Mouse (Mus musculus): ENCODE measurements around the gene Shc1. TPM values are rescaled to one million over a fixed set of nuclear protein-coding genes. Genes with fewer than 3 reads are reported as not detected.

Shc1 gene
- total and polyA plus RNA-seq, 3 experiments = 49.2 to 79.8 TPM; not detected in 1

DNA sequence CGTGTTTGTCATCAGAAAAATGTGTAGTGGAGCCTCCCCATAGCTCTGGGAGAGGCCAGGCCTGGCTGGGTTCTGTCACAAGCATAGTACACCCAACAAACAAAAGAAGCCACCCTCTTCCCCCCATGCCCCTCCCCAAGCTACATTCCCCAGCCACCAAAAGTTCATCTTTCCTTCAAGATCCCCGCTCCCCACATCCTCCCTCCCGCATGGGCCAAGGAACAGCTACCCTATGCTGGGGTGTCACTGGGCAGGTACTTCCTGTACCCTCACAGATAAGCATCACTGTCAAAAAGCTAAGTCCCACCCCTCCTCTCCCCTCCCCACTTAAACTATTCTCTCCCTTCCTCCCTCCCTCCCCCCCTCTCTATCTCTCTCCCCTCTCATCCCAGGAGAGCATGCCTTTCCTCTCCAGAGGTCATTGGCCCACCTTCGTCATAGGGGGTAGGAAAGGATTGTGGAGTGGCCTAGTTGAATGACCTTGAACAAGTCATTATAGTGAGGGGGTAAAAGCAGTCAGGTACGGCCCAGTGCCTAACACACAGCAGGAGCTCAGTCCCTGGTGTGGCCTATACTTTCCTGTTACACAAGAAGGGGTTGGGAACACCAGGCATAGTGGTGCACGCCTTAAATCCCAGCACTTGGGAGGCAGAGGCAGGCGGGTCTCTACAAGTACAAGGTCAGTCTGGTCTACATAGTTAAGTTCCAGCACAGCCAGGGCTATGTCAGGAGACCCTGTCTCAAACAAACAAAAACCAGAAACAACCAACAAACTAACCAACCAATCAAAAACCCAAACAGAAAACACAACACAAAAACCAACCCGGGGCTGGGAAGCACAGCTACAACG is 36.0 kb upstream of the Shc1 start:
- DNase-seq (ENCODE audit: low read depth, low spot score) = no peak
- no peaks in the 10 kb centered on the region for H3K79me2 ChIP-seq (ENCODE audit: control insufficient read depth, insufficient read depth, low read length, poor library complexity)
- H3K9ac ChIP-seq (ENCODE audit: control insufficient read depth, low read depth, low read length, poor library complexity, severe bottlenecking) = no peak overlapping the region
- H3K4me1 ChIP-seq (ENCODE audit: control insufficient read depth in 1 of 2, insufficient read depth in 2 of 2, low read length in 2 of 2) = no peaks in the 10 kb centered on the region
- no peak overlapping the region for H3K4me3 ChIP-seq (ENCODE audit: control insufficient read depth in 1 of 2, insufficient read depth in 1 of 2, low read depth in 2 of 2, low read length in 2 of 2)
- no peaks in the 10 kb centered on the region for H3K36me3 ChIP-seq (ENCODE audit: control insufficient read depth in 1 of 2, insufficient read depth in 2 of 2, low read length in 2 of 2)
- no peaks in the 10 kb centered on the region for H3K27me3 ChIP-seq (ENCODE audit: control insufficient read depth in 1 of 2, insufficient read depth in 2 of 2, low read length in 2 of 2)
- TF ChIP-seq MYC (IDR thresholded peaks at IDR 0.05; ENCODE audit: low read depth, low read length) (no peak), TBP (IDR thresholded peaks at IDR 0.05; ENCODE audit: low read depth, low read length) (no peak), CHD1 (IDR thresholded peaks at IDR 0.05; ENCODE audit: low read depth, low read length) (no peak), RAD21 (IDR thresholded peaks at IDR 0.05; ENCODE audit: low read depth, low read length) (no peak), ZNF384 (IDR thresholded peaks at IDR 0.05; ENCODE audit: low read depth, low read length) (no peak), POLR2A (IDR thresholded peaks at IDR 0.05; ENCODE audit: control insufficient read depth in 1 of 2, insufficient read depth in 1 of 2, low read depth in 1 of 2, low read length in 2 of 2, poor library complexity in 1 of 2) (no peak), SIN3A (IDR thresholded peaks at IDR 0.05; ENCODE audit: low read length) (no peak), KAT2A (conservative IDR thresholded peaks at IDR 0.05; ENCODE audit: low read depth, low read length) (no peak), MAX (IDR thresholded peaks at IDR 0.05; ENCODE audit: low read length) (no peak), CTCF (IDR thresholded peaks at IDR 0.05 in 2 of 3, conservative IDR thresholded peaks at IDR 0.05 in 1 of 3; ENCODE audit: control insufficient read depth in 1 of 3, insufficient read depth in 1 of 3, low read depth in 2 of 3, low read length in 3 of 3, poor library complexity in 1 of 3, severe bottlenecking in 1 of 3) (no peak), ZC3H11A (IDR thresholded peaks at IDR 0.05; ENCODE audit: low read depth, low read length) (no peak), TCF12 (IDR thresholded peaks at IDR 0.05; ENCODE audit: low read depth, low read length) (no peak), USF2 (IDR thresholded peaks at IDR 0.05; ENCODE audit: borderline replicate concordance in 1 of 2, insufficient read depth in 1 of 2, low read depth in 1 of 2, low read length in 2 of 2) (no peak), TAL1 (IDR thresholded peaks at IDR 0.05; ENCODE audit: low read length) (no peak), POLR2AphosphoS5 (IDR thresholded peaks at IDR 0.05; ENCODE audit: borderline replicate concordance, low read depth, low read length) (no peak), EP300 (IDR thresholded peaks at IDR 0.05; ENCODE audit: low read depth in 1 of 2, low read length in 2 of 2) (no peak)
- no peak overlapping the region for H3K27ac ChIP-seq (ENCODE audit: control insufficient read depth, low read depth, low read length)
- no peaks in the 10 kb centered on the region for H3K9me3 ChIP-seq (replicated peaks; ENCODE audit: insufficient read depth, low read length)

DNA sequence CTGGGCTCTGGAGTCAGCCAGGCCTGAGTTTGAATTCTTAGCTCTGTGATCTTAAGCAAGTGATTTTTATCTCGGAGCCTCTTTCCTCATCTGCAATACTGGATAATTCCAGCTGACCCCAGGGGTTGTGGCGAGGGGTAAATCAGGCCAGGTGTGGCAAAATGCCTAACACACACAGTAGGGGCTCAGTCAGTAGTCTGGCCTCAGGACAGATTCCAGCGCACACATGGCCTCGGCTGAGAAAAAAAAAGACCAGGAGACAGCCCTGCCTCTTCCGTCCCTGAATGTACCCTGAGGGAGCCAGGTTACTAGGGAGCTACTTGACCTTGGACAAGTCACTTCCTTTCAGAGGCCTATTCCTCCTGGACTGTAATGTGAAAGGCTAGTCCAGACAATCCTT is 35.3 kb upstream of the Shc1 start:
- no peak overlapping the region for H3K9ac ChIP-seq (ENCODE audit: control insufficient read depth, low read depth, low read length, poor library complexity, severe bottlenecking)
- no peak overlapping the region for H3K27ac ChIP-seq (ENCODE audit: control insufficient read depth, low read depth, low read length)
- DNase-seq (ENCODE audit: low read depth, low spot score) = no peak
- H3K9me3 ChIP-seq (replicated peaks; ENCODE audit: insufficient read depth, low read length) = no peaks in the 10 kb centered on the region
- no peaks in the 10 kb centered on the region for H3K79me2 ChIP-seq (ENCODE audit: control insufficient read depth, insufficient read depth, low read length, poor library complexity)
- TF ChIP-seq JUND (IDR thresholded peaks at IDR 0.05; ENCODE audit: low read depth, low read length) (no peak), TBP (IDR thresholded peaks at IDR 0.05; ENCODE audit: low read depth, low read length) (no peak), SIN3A (IDR thresholded peaks at IDR 0.05; ENCODE audit: low read length) (no peak), E2F4 (IDR thresholded peaks at IDR 0.05; ENCODE audit: borderline replicate concordance, low read depth, low read length) (no peak), MYC (IDR thresholded peaks at IDR 0.05; ENCODE audit: low read depth, low read length) (no peak), RAD21 (IDR thresholded peaks at IDR 0.05; ENCODE audit: low read depth, low read length) (no peak), ZMIZ1 (IDR thresholded peaks at IDR 0.05; ENCODE audit: low read depth, low read length) (no peak), POLR2AphosphoS2 (IDR thresholded peaks at IDR 0.05; ENCODE audit: low read length) (no peak)
- peaks cover 0 to 4% of the 10 kb centered on the region in 2 experiments; a peak in 3 of 4 replicates for H3K4me1 ChIP-seq (ENCODE audit: control insufficient read depth in 1 of 2, insufficient read depth in 2 of 2, low read length in 2 of 2)
- no peak overlapping the region for H3K4me3 ChIP-seq (ENCODE audit: control insufficient read depth in 1 of 2, insufficient read depth in 1 of 2, low read depth in 2 of 2, low read length in 2 of 2)
- H3K27me3 ChIP-seq (ENCODE audit: control insufficient read depth in 1 of 2, insufficient read depth in 2 of 2, low read length in 2 of 2) = no peaks in the 10 kb centered on the region
- H3K36me3 ChIP-seq (ENCODE audit: control insufficient read depth in 1 of 2, insufficient read depth in 2 of 2, low read length in 2 of 2) = peaks cover 0 to under 1% of the 10 kb centered on the region in 2 experiments; a peak in 1 of 4 replicates

All from MEL (cell line).